Mouse (Mus musculus) midbrain, embryonic 16.5 days (tissue): ENCODE measurements at regions not wholly inside any gene's neighbourhood (a gene's known extent, or its start where the extent isn't known, plus 50 kb on each side); places are given as distances from the start of the nearest gene placed in this dataset.

Source experiments
- ATAC-seq: fragments of 200-750 bp; cut with Nextera tagmentation; 2 replicates; pipeline ENCODE4 v1.8.0; 2017; ENCODE audit warnings: moderate TSS enrichment
- H3K27ac ChIP-seq: fragments of 300-500 bp; sonication (generic); 2 replicates; pipeline ENCODE4 v1.5.1; 2014; ENCODE audit warnings: mild to moderate bottlenecking, low read length, mixed read lengths
- H3K27me3 ChIP-seq: fragments of 300-500 bp; sonication (generic); 2 replicates; pipeline ENCODE4 v1.6.1; 2014; ENCODE audit warnings: low read depth, low read length, mixed read lengths; ENCODE audit not compliant: control insufficient read depth, insufficient read depth
- H3K36me3 ChIP-seq: fragments of 300-500 bp; sonication (generic); 2 replicates; pipeline ENCODE4 v1.6.1; 2014; ENCODE audit warnings: mild to moderate bottlenecking, low read length, moderate library complexity, mixed read lengths; ENCODE audit not compliant: control insufficient read depth, insufficient read depth
- H3K4me1 ChIP-seq: fragments of 300-500 bp; sonication (generic); 2 replicates; pipeline ENCODE4 v1.6.1; 2014; ENCODE audit warnings: mild to moderate bottlenecking, low read length, mixed read lengths; ENCODE audit not compliant: control insufficient read depth, insufficient read depth
- H3K4me2 ChIP-seq: fragments of 300-500 bp; sonication (generic); 2 replicates; pipeline ENCODE4 v1.6.1; 2014; ENCODE audit warnings: mild to moderate bottlenecking, low read length, mixed read lengths
- H3K4me3 ChIP-seq: fragments of 300-500 bp; sonication (generic); 2 replicates; pipeline ENCODE4 v1.5.1; 2014; ENCODE audit warnings: low read depth, mild to moderate bottlenecking, low read length, moderate library complexity, mixed read lengths
- H3K9ac ChIP-seq: fragments of 300-500 bp; sonication (generic); 2 replicates; pipeline ENCODE4 v1.6.1; 2014; ENCODE audit warnings: low read depth, low read length, mixed read lengths
- H3K9me3 ChIP-seq: fragments of 300-500 bp; sonication (generic); replicated peaks from 2 replicates; pipeline ENCODE4 v1.6.1; 2014; ENCODE audit warnings: mild to moderate bottlenecking, low read length, mixed read lengths; ENCODE audit not compliant: control insufficient read depth, poor library complexity, severe bottlenecking
- WGBS: fragments of 180-500 bp; shearing (Covaris S2); extraction: QIAGEN DNeasy Blood & Tissue Kit; methylation state at CpG from one replicate; pipeline ENCODE4 v1.1.7; 2014; 5-methylcytosine and 5-hydroxymethylcytosine counted together

GRCm38 (mm10) chrX:142490093-142490717, 99.9 kb upstream of the Acsl4 start:
- Histone ChIP-seq H3K4me2 (no peak overlapping the region), H3K36me3 (no peaks in the 10 kb centered on the region), H3K27me3 (0 out of 2 replicates have a peak, but pooled peaks cover 3% of the 10 kb centered on the region), H3K27ac (no peak overlapping the region), H3K9ac (no peak overlapping the region), H3K4me1 (no peaks in the 10 kb centered on the region), H3K4me3 (no peak overlapping the region), H3K9me3 (no peaks in the 10 kb centered on the region)
- WGBS, result 63% methylated on average over 8 of the region's 8 CpGs
- no peak for ATAC-seq

- H3K27ac ChIP-seq, result no peak overlapping the region
- H3K4me3 ChIP-seq, result no peak overlapping the region
- H3K4me1 ChIP-seq, result no peaks in the 10 kb centered on the region
- no peaks in the 10 kb centered on the region for H3K9me3 ChIP-seq
- no peak for ATAC-seq
- H3K36me3 ChIP-seq, result no peaks in the 10 kb centered on the region
- 86% methylated on average over 2 of the region's 2 CpGs for WGBS
- H3K9ac ChIP-seq, result no peak overlapping the region
- no peak overlapping the region for H3K4me2 ChIP-seq
- H3K27me3 ChIP-seq, result no peaks in the 10 kb centered on the region
Observed at GRCm38 (mm10) chrX:142501094-142501493, 110.8 kb upstream of the Acsl4 start.

- Histone ChIP-seq H3K9ac (no peak overlapping the region), H3K27me3 (no peaks in the 10 kb centered on the region), H3K4me3 (no peak overlapping the region), H3K27ac (no peak overlapping the region), H3K4me2 (no peak overlapping the region), H3K36me3 (no peaks in the 10 kb centered on the region), H3K4me1 (no peaks in the 10 kb centered on the region), H3K9me3 (no peaks in the 10 kb centered on the region)
- ATAC-seq, result no peak
- WGBS, result 68% methylated on average over 2 of the region's 2 CpGs
Observed at GRCm38 (mm10) chrX:142504962-142505361, 114.6 kb upstream of the Acsl4 start.

- H3K9ac ChIP-seq, result no peak overlapping the region
- H3K27ac ChIP-seq, result no peak overlapping the region
- H3K4me1 ChIP-seq, result no peaks in the 10 kb centered on the region
- ATAC-seq, result no peak
- no peaks in the 10 kb centered on the region for H3K27me3 ChIP-seq
- no peak overlapping the region for H3K4me3 ChIP-seq
- H3K9me3 ChIP-seq, result no peaks in the 10 kb centered on the region
- H3K4me2 ChIP-seq, result no peak overlapping the region
- no peaks in the 10 kb centered on the region for H3K36me3 ChIP-seq
Observed at GRCm38 (mm10) chrX:142507475-142507874, 117.1 kb upstream of the Acsl4 start.

- Histone ChIP-seq H3K27me3 (no peaks in the 10 kb centered on the region), H3K36me3 (no peaks in the 10 kb centered on the region), H3K9me3 (no peaks in the 10 kb centered on the region), H3K9ac (no peak overlapping the region), H3K4me3 (no peak overlapping the region), H3K4me1 (no peaks in the 10 kb centered on the region), H3K4me2 (no peak overlapping the region), H3K27ac (no peak overlapping the region)
- ATAC-seq, result no peak
- WGBS, result 86% methylated on average over 5 of the region's 5 CpGs
Observed at GRCm38 (mm10) chrX:142516406-142517131, 126.2 kb upstream of the Acsl4 start.

DNA sequence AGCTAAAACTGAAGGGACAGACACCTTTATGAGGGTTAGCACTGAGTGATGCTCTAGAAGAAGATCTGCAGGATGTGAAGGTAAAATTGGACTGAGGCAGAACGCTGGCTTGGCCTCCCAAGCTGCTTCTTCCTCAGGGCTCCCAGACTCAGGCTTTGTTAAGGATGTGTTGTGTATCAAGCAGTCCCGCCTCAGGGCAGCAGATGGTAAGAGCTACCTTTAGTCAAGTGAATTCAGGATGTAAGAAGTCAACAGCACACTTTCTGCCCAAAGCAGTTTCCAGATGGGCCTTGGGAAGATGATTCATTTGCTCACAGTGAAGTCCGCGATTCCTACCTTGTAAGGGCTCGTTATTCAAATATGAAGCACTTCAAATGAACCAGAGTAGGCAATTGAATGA, 126.9 kb upstream of the Acsl4 start:
- no peaks in the 10 kb centered on the region for H3K36me3 ChIP-seq
- H3K9me3 ChIP-seq, result no peaks in the 10 kb centered on the region
- H3K9ac ChIP-seq, result no peak overlapping the region
- WGBS, result 82% methylated on average over 5 of the region's 5 CpGs
- H3K4me2 ChIP-seq, result no peak overlapping the region
- no peaks in the 10 kb centered on the region for H3K4me1 ChIP-seq
- no peak overlapping the region for H3K27ac ChIP-seq
- H3K4me3 ChIP-seq, result no peak overlapping the region
- ATAC-seq, result no peak
- no peaks in the 10 kb centered on the region for H3K27me3 ChIP-seq

- no peaks in the 10 kb centered on the region for H3K4me1 ChIP-seq
- no peak overlapping the region for H3K4me2 ChIP-seq
- no peaks in the 10 kb centered on the region for H3K9me3 ChIP-seq
- H3K27ac ChIP-seq, result no peak overlapping the region
- 86% methylated on average over 4 of the region's 4 CpGs for WGBS
- H3K27me3 ChIP-seq, result no peaks in the 10 kb centered on the region
- H3K4me3 ChIP-seq, result no peak overlapping the region
- H3K9ac ChIP-seq, result no peak overlapping the region
- no peak for ATAC-seq
- H3K36me3 ChIP-seq, result no peaks in the 10 kb centered on the region
Observed at GRCm38 (mm10) chrX:142521063-142521462, 130.7 kb upstream of the Acsl4 start.

GRCm38 (mm10) chrX:142526953-142527352, 136.6 kb upstream of the Acsl4 start:
- Histone ChIP-seq H3K4me2 (no peak overlapping the region), H3K27ac (no peak overlapping the region), H3K9me3 (no peaks in the 10 kb centered on the region), H3K27me3 (peaks cover 2% of the 10 kb centered on the region; the same call in 1 of the 2 replicates), H3K36me3 (no peaks in the 10 kb centered on the region), H3K4me3 (no peak overlapping the region), H3K4me1 (no peaks in the 10 kb centered on the region), H3K9ac (no peak overlapping the region)
- WGBS, result 12% methylated on average over 1 of the region's 1 CpGs
- ATAC-seq, result no peak

GRCm38 (mm10) chrX:142529892-142530291, 139.6 kb upstream of the Acsl4 start:
- no peak for ATAC-seq

More at GRCm38 (mm10) chrX:142529892-142530291, 139.6 kb upstream of the Acsl4 start:
- no peaks in the 10 kb centered on the region for H3K9me3 ChIP-seq
- no peaks in the 10 kb centered on the region for H3K4me1 ChIP-seq
- H3K27ac ChIP-seq, result no peak overlapping the region
- no peak overlapping the region for H3K4me3 ChIP-seq
- peaks cover 2% of the 10 kb centered on the region; the same call in 1 of the 2 replicates for H3K27me3 ChIP-seq
- H3K9ac ChIP-seq, result no peak overlapping the region
- 50% methylated on average over 7 of the region's 7 CpGs for WGBS
- no peaks in the 10 kb centered on the region for H3K36me3 ChIP-seq
- H3K4me2 ChIP-seq, result no peak overlapping the region
